Mouse (Mus musculus) heart, adult 2 months (tissue): ENCODE results near the gene Mark1.

Source experiments
- CTCF ChIP-seq: fragments of 200-600 bp; IDR thresholded peaks from 2 replicates; pipeline ENCODE4 v1.8.1; 2022; ENCODE audit warnings: antibody characterized with exemption, mild to moderate bottlenecking, moderate library complexity
- EP300 ChIP-seq: fragments of 200-500 bp; IDR thresholded peaks from 2 replicates; pipeline ENCODE4 v1.6.1; 2011; ENCODE audit warnings: low read depth, low read length, control low read depth; ENCODE audit not compliant: insufficient read depth
- POLR2A ChIP-seq: fragments of 200-500 bp; IDR thresholded peaks from 2 replicates; pipeline ENCODE4 v1.6.1; 2011; ENCODE audit warnings: mild to moderate bottlenecking, low read depth, low read length, control low read depth; ENCODE audit not compliant: insufficient read depth

- no peak for TF ChIP-seq CTCF
- no peak for TF ChIP-seq POLR2A
- TF ChIP-seq EP300: no peak
Measured at GRCm38 (mm10) chr1:184886160-184886559, 113.2 kb downstream of the Mark1 start.
